Mouse (Mus musculus) hindbrain, embryonic 13.5 days (tissue): ENCODE measurements around the gene Ttll1. TPM values are rescaled to one million over a fixed set of nuclear protein-coding genes. Genes with fewer than 3 reads are reported as not detected.

ENCODE experiments used
- ATAC-seq: fragments of 200-750 bp; cut with Nextera tagmentation; 2 replicates; pipeline ENCODE4 v1.8.0; 2017; ENCODE audit warnings: moderate TSS enrichment; ENCODE audit not compliant: low FRiP score
- H3K27ac ChIP-seq: fragments of 300-500 bp; sonication (generic); 2 replicates; pipeline ENCODE4 v1.5.1; 2015; ENCODE audit warnings: inconsistent platforms, mild to moderate bottlenecking, moderate library complexity
- H3K27me3 ChIP-seq: fragments of 300-500 bp; sonication (generic); 2 replicates; pipeline ENCODE4 v1.6.1; 2015; ENCODE audit warnings: mild to moderate bottlenecking, inconsistent platforms
- H3K36me3 ChIP-seq: fragments of 300-500 bp; sonication (generic); 2 replicates; pipeline ENCODE4 v1.6.1; 2015; ENCODE audit warnings: mild to moderate bottlenecking, inconsistent platforms
- H3K4me1 ChIP-seq: fragments of 300-500 bp; sonication (generic); replicated peaks from 2 replicates; pipeline ENCODE4 v1.6.1; 2015; ENCODE audit warnings: inconsistent platforms
- H3K4me2 ChIP-seq: fragments of 300-500 bp; sonication (generic); 2 replicates; pipeline ENCODE4 v1.6.1; 2015; ENCODE audit warnings: inconsistent platforms, mild to moderate bottlenecking, moderate library complexity
- H3K4me3 ChIP-seq: fragments of 300-500 bp; sonication (generic); 2 replicates; pipeline ENCODE4 v1.5.1; 2015; ENCODE audit warnings: mild to moderate bottlenecking, inconsistent platforms
- H3K9ac ChIP-seq: fragments of 300-500 bp; sonication (generic); 2 replicates; pipeline ENCODE4 v1.6.1; 2015; ENCODE audit warnings: mild to moderate bottlenecking, inconsistent platforms
- H3K9me3 ChIP-seq: fragments of 300-500 bp; sonication (generic); 2 replicates; pipeline ENCODE4 v1.6.1; 2016; ENCODE audit warnings: inconsistent platforms
- WGBS: fragments of 180-500 bp; shearing (Covaris S2); methylation state at CpG from one replicate; pipeline ENCODE4 v1.1.7; 2015; 5-methylcytosine and 5-hydroxymethylcytosine counted together
- polyA plus RNA-seq: library from polyadenylated mRNA; unstranded; fragments of >200 nt; fragmentation: Nextera tagmentation; extraction: Ambion mirVana; gene quantifications from 2 replicates; pipeline ENCODE4 v1.2.1, GENCODE M21; 2015

Gene Ttll1
- 112 and 113 TPM in 2 replicates for polyA plus RNA-seq

DNA sequence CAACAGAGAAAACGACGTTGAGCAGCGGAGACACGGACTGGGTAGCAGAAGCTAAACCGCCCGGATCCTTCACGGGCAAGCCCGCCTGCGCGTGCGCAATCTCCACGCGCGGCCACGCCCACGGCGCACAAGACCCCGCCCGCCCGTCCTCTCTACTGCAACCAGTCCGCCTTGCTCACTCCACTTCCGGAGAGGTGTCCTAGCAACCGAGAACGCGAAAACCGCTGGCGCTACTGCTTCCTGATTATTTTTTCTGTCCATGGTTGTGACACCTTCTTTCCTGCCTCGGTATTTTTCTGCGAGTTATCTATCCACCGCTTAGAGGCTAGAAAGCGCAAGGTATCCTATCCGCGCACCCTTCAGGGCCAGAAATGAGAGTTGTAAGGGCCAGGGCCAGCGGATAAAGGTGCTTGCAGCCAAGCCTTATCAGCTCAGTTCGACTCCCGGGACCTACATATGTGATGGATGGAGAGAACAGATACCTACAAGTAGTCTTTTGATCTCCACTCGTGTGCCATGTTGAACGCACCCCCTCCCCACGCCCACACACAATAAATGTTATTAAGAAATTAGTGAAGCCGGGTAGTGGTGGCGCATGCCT lies at the start of gene Ttll1:
Gene Ttll1, minus strand, starts transcription at position 89 of the 601 bp plus-strand sequence.
- Histone ChIP-seq H3K4me3 (peak within 1 kb of the TSS; percentile 49), H3K4me1 (peaks cover 33% of the 10 kb centered on the region), H3K27me3 (peaks cover 9% of the 10 kb centered on the region), H3K9ac (peak within 1 kb of the TSS; percentile 72), H3K36me3 (0 out of 2 replicates have a peak, but pooled peaks cover 2% of the 10 kb centered on the region), H3K27ac (peak within 1 kb of the TSS; percentile 88), H3K4me2 (peak within 1 kb of the TSS; percentile 53), H3K9me3 (no peaks in the 10 kb centered on the region)
- ATAC-seq: peak; percentile 96
- WGBS: 13% methylated on average over 41 of the region's 41 CpGs

DNA sequence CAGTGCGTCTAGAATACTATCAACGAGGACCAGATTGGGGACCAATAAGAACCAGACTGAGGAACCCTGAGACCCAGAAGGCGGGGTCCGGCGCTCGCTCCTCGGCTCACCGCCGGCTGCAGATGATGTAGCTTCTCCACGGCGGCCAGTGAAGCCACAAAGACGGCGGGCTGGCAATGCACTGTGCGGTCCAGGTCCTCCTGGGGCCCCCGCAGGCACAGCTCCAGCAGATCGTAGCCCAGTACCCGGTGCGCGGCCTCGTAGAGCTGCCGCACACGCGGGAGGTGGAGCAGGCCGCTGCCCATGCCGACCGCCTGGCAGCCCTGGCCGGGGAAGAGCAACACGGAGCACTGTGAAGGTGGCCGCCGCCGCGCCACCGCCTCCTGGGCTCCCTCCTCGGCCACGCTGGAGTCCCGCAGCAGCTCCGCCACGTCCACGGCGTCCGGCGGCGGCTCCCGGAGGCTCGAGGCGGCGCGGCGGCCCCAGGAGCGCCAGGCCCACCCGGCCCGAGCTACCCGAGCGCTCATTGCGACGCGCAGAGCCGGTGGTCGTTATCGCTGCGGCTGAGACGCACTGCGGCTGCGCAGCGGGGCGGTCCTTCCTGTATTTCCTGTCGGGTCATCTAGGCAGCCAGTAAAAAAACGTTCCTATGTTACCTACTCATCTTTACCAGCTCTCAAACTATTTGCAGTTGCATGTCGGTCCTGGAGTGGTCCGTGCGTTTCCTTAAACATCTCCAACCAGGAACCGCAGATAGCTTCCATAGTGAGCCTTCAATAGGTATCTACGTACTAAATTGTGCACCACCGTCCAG lies 44.7 kb upstream of the Ttll1 start:
- H3K27me3 ChIP-seq: 0 out of 2 replicates have a peak, but pooled peaks cover 9% of the 10 kb centered on the region
- peak overlapping the region; percentile 66 for H3K4me2 ChIP-seq
- H3K4me3 ChIP-seq: peak overlapping the region; percentile 76
- H3K9me3 ChIP-seq: no peaks in the 10 kb centered on the region
- peaks cover 13% of the 10 kb centered on the region for H3K4me1 ChIP-seq
- peaks cover 31% of the 10 kb centered on the region for H3K36me3 ChIP-seq
- peak overlapping the region; percentile 98 for H3K27ac ChIP-seq
- WGBS: under 1% methylated on average over 74 of the region's 74 CpGs
- peak; percentile 90 for ATAC-seq
- peak overlapping the region; percentile 92 for H3K9ac ChIP-seq

DNA sequence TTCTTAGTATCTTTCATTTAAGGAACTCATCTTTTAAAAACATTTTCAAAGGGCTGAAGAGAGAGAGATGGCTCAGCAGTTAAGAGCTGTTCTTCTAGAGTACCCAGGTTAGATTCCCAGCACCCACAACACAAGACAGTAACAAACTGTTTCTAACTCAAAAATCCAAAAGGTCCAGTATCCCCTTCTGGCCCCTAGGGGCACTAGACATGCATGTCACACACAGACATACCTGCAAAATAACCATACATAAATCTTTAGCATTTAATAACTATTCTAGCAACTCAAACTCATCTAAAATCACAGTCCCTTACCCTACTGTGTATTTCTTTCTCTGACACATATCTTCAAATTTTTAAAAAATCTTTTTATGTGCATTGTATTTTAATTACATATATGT lies 43.1 kb upstream of the Ttll1 start:
- H3K27ac ChIP-seq: no peak overlapping the region
- no peak overlapping the region for H3K9ac ChIP-seq
- H3K4me2 ChIP-seq: no peak overlapping the region
- H3K36me3 ChIP-seq: peaks cover 46% of the 10 kb centered on the region
- 0 out of 2 replicates have a peak, but pooled peaks cover 4% of the 10 kb centered on the region for H3K27me3 ChIP-seq
- H3K4me1 ChIP-seq: peaks cover 13% of the 10 kb centered on the region
- no peaks in the 10 kb centered on the region for H3K9me3 ChIP-seq
- ATAC-seq: no peak
- no peak overlapping the region for H3K4me3 ChIP-seq

DNA sequence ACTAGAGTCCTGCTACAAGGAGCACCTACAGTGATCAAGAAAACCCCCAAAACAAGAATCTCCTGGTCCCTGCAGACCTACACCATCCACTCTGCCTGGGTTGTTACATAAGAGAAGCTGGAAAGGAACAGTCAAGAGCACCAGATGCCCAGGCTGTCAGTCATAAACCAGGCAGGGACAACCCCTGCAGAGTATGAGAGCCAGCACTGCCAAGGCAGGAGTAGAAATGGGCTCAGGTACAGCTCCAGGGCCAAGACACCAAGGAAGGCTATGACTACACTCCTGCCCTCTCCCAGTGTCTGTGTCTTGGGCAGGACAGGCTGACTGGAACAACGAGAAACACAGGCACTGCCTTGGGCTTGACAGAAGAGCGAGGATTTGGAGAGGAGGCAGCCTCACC lies 39.4 kb upstream of the Ttll1 start:
- Histone ChIP-seq H3K4me3 (no peak overlapping the region), H3K4me1 (peaks cover 8% of the 10 kb centered on the region), H3K4me2 (no peak overlapping the region), H3K9me3 (no peaks in the 10 kb centered on the region), H3K27ac (no peak overlapping the region), H3K27me3 (no peaks in the 10 kb centered on the region), H3K9ac (no peak overlapping the region), H3K36me3 (peaks cover 83% of the 10 kb centered on the region)
- 93% methylated on average over 2 of the region's 2 CpGs for WGBS
- ATAC-seq: no peak

DNA sequence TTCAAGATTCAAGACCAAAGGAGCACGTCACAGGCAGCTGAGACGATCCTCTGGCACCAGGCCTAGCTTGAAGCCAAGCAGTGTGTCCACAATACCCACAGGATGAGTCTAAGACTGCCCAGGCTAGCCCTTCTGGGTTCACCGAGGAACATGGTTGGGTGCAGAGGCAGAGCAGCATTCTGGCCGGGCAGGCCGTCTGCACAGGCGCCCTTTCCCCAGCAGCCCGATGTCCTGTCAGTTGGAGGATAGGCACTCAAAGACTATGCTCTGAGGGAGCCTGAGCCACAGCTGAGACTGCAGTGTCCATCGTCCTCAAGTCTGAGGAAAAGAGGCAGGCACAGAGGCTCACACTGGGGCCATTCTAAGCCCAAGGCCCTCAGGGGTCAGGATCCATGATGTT lies 36.5 kb upstream of the Ttll1 start:
- Histone ChIP-seq H3K4me3 (no peak overlapping the region), H3K36me3 (peaks cover 72% of the 10 kb centered on the region), H3K4me2 (no peak overlapping the region), H3K9ac (no peak overlapping the region), H3K9me3 (no peaks in the 10 kb centered on the region), H3K27me3 (no peaks in the 10 kb centered on the region), H3K4me1 (no peaks in the 10 kb centered on the region), H3K27ac (no peak overlapping the region)
- WGBS: 94% methylated on average over 8 of the region's 8 CpGs
- ATAC-seq: no peak

DNA sequence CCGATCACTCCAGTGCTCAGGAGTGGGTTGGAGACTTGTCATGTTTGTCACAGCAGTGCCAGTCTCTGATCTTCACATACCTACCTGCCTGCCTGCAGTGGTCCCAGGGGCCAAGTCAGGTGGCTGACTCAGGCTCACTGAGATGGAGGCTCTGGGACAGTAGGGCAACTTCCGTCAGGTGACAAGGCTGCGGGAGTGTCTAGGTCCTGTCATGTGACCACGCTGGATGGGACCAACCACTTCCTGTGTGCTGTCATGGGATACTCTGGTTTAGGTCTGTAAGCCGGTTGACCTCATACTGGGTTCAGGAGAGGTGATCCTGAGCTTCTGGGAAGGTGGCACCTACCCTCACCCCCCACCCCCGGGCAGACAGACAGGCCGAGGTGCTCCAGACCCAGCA lies 35.3 kb upstream of the Ttll1 start:
- H3K27me3 ChIP-seq: no peaks in the 10 kb centered on the region
- ATAC-seq: no peak
- WGBS: 96% methylated on average over 7 of the region's 7 CpGs
- H3K36me3 ChIP-seq: peaks cover 61% of the 10 kb centered on the region
- no peak overlapping the region for H3K4me3 ChIP-seq
- H3K9me3 ChIP-seq: no peaks in the 10 kb centered on the region
- no peak overlapping the region for H3K4me2 ChIP-seq
- no peak overlapping the region for H3K9ac ChIP-seq
- no peak overlapping the region for H3K27ac ChIP-seq
- H3K4me1 ChIP-seq: no peaks in the 10 kb centered on the region

DNA sequence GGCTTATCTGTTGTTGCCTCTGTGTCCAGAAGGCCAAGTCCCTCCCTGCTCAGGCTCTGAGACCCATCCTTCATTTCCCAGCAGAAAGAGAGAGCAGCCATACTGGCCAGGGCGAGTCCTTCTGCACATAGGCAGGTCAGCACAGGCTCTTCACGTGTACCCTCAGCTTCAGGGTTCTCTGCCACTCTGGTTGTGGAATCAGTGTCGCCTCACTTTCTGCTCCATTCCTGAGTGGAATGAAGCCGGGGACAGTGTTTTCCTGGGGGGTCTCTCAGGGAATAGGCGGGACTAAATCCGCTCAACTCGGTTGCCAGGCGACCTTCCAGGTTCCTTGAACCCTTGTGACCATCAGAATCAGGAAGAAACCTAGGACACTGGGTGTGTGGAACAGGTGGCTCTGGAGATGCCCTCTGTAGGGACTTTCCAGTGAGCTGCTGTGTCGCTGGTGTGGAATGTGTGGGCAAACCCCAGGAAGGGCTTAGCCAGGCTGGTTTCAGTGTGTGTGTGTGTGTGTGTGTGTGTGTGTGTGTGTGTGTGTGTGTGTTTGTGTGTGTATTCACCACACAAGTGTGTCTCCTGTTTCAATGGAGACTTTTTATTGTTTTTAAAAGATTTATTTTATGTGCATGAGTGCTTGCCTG lies 31.1 kb upstream of the Ttll1 start:
- H3K4me3 ChIP-seq: no peak overlapping the region
- no peak overlapping the region for H3K9ac ChIP-seq
- peaks cover 18% of the 10 kb centered on the region for H3K36me3 ChIP-seq
- no peak overlapping the region for H3K4me2 ChIP-seq
- H3K9me3 ChIP-seq: no peaks in the 10 kb centered on the region
- no peak for ATAC-seq
- no peak overlapping the region for H3K27ac ChIP-seq
- H3K4me1 ChIP-seq: no peaks in the 10 kb centered on the region
- WGBS: 86% methylated on average over 9 of the region's 9 CpGs
- no peaks in the 10 kb centered on the region for H3K27me3 ChIP-seq

DNA sequence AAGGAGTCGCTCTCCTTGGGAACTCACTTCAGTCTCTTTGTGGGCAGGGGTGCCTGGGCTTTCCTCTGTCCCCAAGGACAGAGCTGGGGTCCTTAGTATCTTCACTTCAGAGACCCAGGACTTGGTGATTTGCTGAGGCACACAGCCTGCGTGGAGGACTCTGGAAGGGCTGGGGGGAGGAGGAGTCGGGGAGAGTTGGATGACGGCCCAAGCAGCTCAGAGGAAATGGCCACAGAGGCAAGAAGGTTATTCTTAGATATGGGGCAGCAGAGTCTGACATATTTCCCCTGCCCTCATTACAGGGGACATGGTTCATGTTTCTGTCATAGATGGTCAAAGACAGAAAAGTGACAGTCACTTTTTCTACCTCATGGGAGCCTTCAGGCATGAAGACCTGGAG lies 29.2 kb upstream of the Ttll1 start:
- no peak for ATAC-seq
- Histone ChIP-seq H3K9me3 (no peaks in the 10 kb centered on the region), H3K4me3 (no peak overlapping the region), H3K9ac (no peak overlapping the region), H3K27me3 (no peaks in the 10 kb centered on the region), H3K27ac (no peak overlapping the region), H3K36me3 (no peaks in the 10 kb centered on the region; the same call in 1 of the 2 replicates), H3K4me1 (no peaks in the 10 kb centered on the region), H3K4me2 (no peak overlapping the region)
- 82% methylated on average over 4 of the region's 4 CpGs for WGBS

DNA sequence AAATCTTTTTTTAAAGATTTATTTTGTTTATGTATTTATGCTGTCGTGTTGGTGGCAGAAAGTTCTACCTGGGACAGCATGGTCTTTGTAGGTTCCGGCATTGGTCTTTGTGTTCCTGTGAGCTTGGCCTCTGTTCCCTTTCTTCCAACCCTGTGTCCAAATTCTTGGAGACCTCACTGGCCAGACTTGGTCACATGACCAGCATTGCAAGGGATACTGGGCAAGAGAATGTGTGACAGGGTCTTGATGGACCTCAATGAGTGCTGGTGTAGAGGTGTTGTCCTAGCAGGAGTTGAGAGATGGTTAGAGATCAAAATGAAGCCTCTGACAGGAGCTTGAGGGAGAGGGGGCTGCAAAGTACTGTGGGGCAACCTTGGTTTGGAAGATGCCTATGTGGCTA lies 28.2 kb upstream of the Ttll1 start:
- ATAC-seq: no peak
- H3K27me3 ChIP-seq: no peaks in the 10 kb centered on the region
- H3K4me3 ChIP-seq: no peak overlapping the region
- H3K4me2 ChIP-seq: no peak overlapping the region
- no peaks in the 10 kb centered on the region for H3K9me3 ChIP-seq
- no peaks in the 10 kb centered on the region for H3K36me3 ChIP-seq
- 99% methylated on average over 2 of the region's 2 CpGs for WGBS
- H3K27ac ChIP-seq: no peak overlapping the region
- no peak overlapping the region for H3K9ac ChIP-seq
- H3K4me1 ChIP-seq: no peaks in the 10 kb centered on the region

DNA sequence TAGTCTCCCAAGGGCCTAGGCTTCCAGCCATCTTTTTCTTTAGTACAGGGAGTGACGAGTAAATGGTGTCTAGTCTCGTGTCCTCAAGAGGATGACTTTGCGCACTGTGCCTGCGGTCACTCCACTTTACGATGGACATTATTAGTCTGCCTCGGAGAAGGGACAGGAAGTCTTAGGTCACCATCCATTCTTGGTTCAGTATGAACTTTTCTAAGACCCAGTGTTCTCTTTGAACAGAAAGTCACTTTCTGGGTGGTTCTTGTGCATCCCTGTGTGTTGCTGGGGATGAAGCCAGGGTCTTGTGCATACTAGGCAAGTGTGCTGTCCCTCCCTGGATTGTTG lies 25.2 kb upstream of the Ttll1 start:
- no peak overlapping the region for H3K4me2 ChIP-seq
- H3K9me3 ChIP-seq: no peaks in the 10 kb centered on the region
- H3K36me3 ChIP-seq: no peaks in the 10 kb centered on the region
- no peaks in the 10 kb centered on the region for H3K4me1 ChIP-seq
- no peak overlapping the region for H3K27ac ChIP-seq
- no peak overlapping the region for H3K4me3 ChIP-seq
- H3K27me3 ChIP-seq: no peaks in the 10 kb centered on the region
- WGBS: 93% methylated on average over 6 of the region's 6 CpGs
- no peak overlapping the region for H3K9ac ChIP-seq
- ATAC-seq: no peak

DNA sequence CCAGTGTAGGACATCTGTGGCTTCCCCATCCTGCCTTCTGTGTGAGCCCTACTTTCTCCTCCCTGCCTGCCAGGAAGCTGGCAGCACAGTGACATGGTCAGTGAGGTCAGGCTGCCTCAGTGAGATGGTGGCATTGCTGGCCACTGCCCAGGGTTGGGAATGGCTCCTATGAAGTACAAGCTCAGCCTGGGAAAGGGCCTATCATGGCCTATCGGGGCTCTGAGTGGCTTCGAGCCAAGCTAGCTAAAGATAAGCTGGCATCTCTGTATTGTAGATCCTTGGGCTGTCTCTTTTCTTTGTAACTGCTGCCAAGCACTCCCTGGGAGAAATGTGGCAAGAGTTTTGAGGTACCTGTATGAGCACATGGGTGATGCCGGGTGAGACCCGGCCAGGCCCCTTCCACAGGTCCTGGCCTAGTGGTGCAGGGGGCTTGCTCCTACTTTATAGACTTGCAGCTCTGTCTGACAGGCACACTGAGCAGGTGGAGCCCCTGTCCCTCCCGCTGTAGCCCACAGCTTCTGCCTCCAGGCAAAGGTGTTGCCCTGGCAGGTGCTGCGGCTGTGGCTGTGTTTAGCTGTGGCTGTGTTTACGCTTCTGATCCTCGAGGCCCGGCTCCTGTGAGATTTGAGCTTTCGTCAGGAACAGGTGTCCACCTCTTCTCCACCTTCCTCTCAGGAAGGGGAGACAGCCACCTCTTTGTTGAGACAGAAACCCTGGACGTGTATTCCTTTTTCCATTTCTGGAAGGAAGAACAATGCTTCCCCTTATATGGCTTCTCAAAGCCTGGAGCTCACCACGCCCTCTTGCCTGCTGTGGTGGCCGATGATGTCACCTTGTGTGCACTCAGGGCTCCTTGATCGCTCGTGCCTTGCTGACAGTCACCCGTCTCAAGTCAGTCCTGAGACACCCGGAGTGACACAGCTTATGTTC lies 24.5 kb upstream of the Ttll1 start:
- ATAC-seq: no peak
- WGBS: 83% methylated on average over 17 of the region's 17 CpGs
- no peak overlapping the region for H3K27ac ChIP-seq
- no peak overlapping the region for H3K4me3 ChIP-seq
- no peak overlapping the region for H3K4me2 ChIP-seq
- H3K27me3 ChIP-seq: no peaks in the 10 kb centered on the region
- 0 out of 2 replicates have a peak overlapping the region, but pooled peaks have one; percentile 1 for H3K9ac ChIP-seq
- H3K9me3 ChIP-seq: no peaks in the 10 kb centered on the region
- no peaks in the 10 kb centered on the region for H3K4me1 ChIP-seq
- H3K36me3 ChIP-seq: no peaks in the 10 kb centered on the region

DNA sequence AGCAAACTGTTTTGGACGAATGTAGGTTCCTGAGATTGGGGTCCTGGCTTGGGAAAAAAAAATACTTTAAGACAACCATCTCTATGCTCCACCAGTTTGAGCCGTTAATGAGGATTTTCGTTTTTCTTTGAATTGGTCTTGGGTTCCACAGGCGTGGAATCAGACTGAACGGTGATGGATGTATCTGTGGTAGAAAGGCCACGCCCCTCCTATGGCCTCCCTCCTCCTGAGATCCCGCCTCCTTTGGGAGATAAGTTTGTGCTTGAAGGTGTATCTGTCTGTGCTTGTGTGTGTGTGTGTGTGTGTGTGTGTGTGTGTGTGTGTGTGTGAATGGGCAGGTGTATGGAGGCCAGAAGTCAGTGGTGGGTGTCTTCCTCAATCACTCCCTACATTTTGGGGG lies 21.9 kb upstream of the Ttll1 start:
- Histone ChIP-seq H3K9ac (no peak overlapping the region), H3K4me2 (no peak overlapping the region), H3K9me3 (no peaks in the 10 kb centered on the region), H3K27ac (no peak overlapping the region), H3K36me3 (no peaks in the 10 kb centered on the region), H3K4me3 (no peak overlapping the region), H3K27me3 (peaks cover 12% of the 10 kb centered on the region), H3K4me1 (no peaks in the 10 kb centered on the region)
- 83% methylated on average over 7 of the region's 7 CpGs for WGBS
- ATAC-seq: no peak
